Mouse (Mus musculus): ENCODE measurements around the gene Col8a2. TPM values are rescaled to one million over a fixed set of nuclear protein-coding genes. Genes with fewer than 3 reads are reported as not detected.
A peak's percentile ranks its signal among the peaks of the same experiment; 100 is the strongest.

Gene Col8a2
- polyA plus RNA-seq, 1 experiment from 2014 or later, result 1.9 TPM

DNA sequence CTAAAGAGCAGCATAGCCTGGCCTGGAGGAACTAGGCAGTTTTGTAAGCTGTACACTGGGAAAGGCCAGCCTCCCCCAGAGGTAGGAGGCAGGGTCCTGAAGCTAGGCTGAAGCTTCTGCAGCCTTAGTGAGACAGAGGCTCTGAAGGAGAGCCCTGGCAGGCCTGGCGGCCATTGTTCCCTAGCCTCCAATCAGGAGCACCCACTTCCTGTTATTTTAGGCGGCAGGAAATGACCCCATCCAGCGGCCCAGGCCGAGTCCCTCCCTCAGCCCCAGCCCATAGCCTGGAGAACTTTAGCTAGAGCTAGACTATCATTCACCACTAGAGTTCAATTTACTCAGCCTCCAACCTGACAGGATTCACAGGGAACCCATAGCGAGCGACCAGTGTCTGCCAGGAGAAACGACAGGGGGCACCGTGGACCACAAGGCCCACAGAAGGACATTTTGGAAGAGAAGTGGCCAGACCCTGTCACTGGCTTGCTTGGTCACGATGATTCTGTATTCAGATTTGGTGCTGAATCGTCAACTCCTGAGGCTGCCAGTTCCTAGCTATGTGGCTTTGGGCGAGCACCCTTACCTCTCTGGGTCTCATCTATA lies 34.8 kb upstream of the Col8a2 start:
- H3K4me2 ChIP-seq, result peak overlapping the region; percentile 3
- peak overlapping the region; percentile 2; the same call in 1 of the 2 replicates for H3K27ac ChIP-seq (ENCODE audit: low read depth, low read length)
- no peak overlapping the region for H3K4me3 ChIP-seq (ENCODE audit: low read depth, low read length)
- H3K9me3 ChIP-seq (ENCODE audit: control insufficient read depth, low read length), result no peaks in the 10 kb centered on the region
- H3K36me3 ChIP-seq (ENCODE audit: control insufficient read depth, insufficient read depth, low read length), result no peaks in the 10 kb centered on the region; the same call in 1 of the 2 replicates
- ATAC-seq (replicated peaks; ENCODE audit: low FRiP score), result no peak
- H3K27me3 ChIP-seq (replicated peaks; ENCODE audit: control insufficient read depth, insufficient read depth, low read length), result no peaks in the 10 kb centered on the region
- DNase-seq (ENCODE audit: low spot score), result no peak
- H3K4me1 ChIP-seq (replicated peaks; ENCODE audit: control insufficient read depth, insufficient read depth, low read length), result peaks cover 22% of the 10 kb centered on the region
- H3K9ac ChIP-seq (ENCODE audit: low read depth, low read length), result no peak overlapping the region
- WGBS, result 43% methylated on average over 11 of the region's 11 CpGs

DNA sequence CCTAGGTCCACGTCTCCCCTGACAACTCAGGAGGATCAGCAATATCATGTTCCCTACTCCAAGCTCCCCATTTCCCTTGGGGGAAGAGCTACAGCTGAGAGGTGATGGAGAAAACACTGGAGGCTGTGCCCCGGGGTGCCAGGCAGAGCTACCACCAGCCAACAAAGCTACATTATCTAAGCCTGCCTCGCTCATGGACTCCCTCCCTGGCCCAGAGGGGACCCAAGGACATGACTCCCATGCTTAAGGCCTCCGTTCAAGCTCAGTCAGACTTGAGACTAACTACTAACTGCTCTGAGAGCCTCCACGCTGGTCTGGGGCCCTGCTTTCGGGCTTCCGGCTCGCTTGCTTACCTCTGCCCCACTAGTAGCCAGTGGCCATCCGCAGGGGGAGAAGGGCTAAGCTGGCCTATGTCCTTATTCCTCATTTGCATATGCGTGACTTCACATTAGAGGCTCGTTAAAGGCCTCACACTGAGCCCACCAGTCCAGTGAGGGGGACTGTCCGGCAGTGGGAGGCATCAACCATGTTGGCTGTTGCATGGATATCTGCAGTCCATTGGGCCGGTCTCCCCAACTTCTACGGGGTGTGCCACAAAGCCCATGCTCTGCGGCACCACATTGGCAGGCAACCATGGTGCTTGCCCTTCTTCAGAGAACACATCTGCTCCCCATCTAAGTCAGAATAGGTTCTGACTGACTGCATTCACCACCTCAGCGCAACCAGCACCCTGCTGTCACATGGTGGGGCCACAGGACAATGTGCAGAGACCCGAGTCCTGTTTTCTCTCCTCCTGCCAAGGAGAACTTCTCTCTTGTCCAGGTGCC lies 34.0 kb upstream of the Col8a2 start:
- ATAC-seq (replicated peaks; ENCODE audit: low FRiP score), result no peak
- Histone ChIP-seq H3K27me3 (replicated peaks; ENCODE audit: control insufficient read depth, insufficient read depth, low read length) (no peaks in the 10 kb centered on the region), H3K9ac (ENCODE audit: low read depth, low read length) (no peak overlapping the region), H3K27ac (ENCODE audit: low read depth, low read length) (peak overlapping the region; percentile 22; the same call in 1 of the 2 replicates), H3K4me2 (0 out of 2 replicates have a peak overlapping the region, but pooled peaks have one; percentile 5), H3K36me3 (ENCODE audit: control insufficient read depth, insufficient read depth, low read length) (no peaks in the 10 kb centered on the region; the same call in 1 of the 2 replicates), H3K9me3 (ENCODE audit: control insufficient read depth, low read length) (no peaks in the 10 kb centered on the region), H3K4me3 (ENCODE audit: low read depth, low read length) (no peak overlapping the region), H3K4me1 (replicated peaks; ENCODE audit: control insufficient read depth, insufficient read depth, low read length) (peaks cover 29% of the 10 kb centered on the region)
- WGBS, result 80% methylated on average over 17 of the region's 17 CpGs
- DNase-seq (ENCODE audit: low spot score), result no peak

DNA sequence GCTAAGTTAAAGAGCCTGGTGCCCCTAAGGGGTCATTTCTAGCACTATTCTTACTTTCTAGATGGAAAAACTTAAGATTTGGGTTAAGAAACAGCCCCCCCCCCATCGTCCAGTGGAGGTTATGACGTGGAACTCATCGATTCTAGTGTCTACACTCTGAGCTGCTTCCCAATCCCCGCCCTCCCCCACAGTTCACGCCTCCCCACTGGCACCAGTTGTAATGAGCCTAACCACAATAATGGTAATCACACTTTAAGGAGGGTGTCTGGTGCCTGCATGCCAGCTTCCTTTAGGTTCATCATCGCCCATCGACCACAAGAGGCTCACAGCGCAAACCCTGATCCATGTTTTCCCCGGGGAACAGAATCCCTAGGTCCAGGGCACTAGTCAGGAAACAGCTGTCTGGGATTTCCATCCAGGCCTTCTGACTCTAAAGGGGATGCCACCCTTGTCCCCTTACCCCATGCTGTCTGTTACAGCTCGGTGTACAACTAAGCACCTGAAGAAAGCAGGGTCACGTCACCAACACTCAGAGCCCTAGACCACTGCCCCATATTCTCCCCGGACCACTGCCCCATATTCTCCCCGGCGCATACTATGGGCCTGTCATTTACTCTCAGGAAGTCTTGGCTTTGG lies 32.8 kb upstream of the Col8a2 start:
- DNase-seq (ENCODE audit: low spot score) (no peak), ATAC-seq (replicated peaks; ENCODE audit: low FRiP score) (no peak)
- H3K4me2 ChIP-seq, result peak overlapping the region; percentile 94
- no peaks in the 10 kb centered on the region for H3K9me3 ChIP-seq (ENCODE audit: control insufficient read depth, low read length)
- WGBS, result 74% methylated on average over 14 of the region's 14 CpGs
- H3K27me3 ChIP-seq (replicated peaks; ENCODE audit: control insufficient read depth, insufficient read depth, low read length), result no peaks in the 10 kb centered on the region
- no peak overlapping the region for H3K9ac ChIP-seq (ENCODE audit: low read depth, low read length)
- H3K4me3 ChIP-seq (ENCODE audit: low read depth, low read length), result peak overlapping the region; percentile 90
- H3K27ac ChIP-seq (ENCODE audit: low read depth, low read length), result no peak overlapping the region
- peaks cover 34% of the 10 kb centered on the region for H3K4me1 ChIP-seq (replicated peaks; ENCODE audit: control insufficient read depth, insufficient read depth, low read length)
- H3K36me3 ChIP-seq (ENCODE audit: control insufficient read depth, insufficient read depth, low read length), result no peaks in the 10 kb centered on the region; the same call in 1 of the 2 replicates

DNA sequence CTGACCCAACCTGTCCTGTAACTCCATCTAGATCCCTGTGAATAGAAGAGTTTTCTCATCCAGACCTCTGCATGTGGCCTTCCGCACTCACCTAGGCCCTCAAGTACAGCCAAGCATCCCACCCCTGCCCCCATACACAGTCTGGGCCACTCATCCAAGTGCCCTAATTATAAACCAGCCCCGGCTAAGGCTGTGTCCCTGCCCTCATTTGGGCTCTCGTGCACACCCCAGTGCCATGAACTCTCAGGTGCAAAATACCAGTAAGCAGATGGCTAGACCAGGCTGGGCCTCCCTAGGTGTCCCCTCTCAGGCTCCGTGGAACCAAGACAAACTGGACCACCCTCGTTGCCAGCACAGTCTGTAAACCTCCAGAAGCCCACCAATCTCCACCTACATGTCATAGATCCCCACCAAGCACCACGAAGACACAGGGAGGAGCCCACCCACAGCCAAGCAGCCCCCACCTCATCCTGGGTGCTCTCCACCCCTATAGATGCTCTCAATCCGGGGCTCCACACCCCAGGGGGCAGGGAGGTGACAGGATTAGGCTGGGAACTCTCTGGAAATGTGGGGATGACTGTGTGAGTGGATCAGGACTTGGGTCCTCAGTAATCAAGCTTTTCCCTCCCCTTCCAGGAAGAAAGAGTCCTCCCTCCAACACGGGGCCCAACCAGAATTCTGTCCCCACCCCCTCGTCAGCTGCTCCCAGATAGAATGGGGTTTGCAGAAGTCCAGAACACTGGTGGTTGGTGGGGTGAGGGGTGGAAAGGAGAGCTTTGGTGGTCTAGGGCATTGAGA lies 32.1 kb upstream of the Col8a2 start:
- Histone ChIP-seq H3K9ac (ENCODE audit: low read depth, low read length) (peak overlapping the region; percentile 84; the same call in 1 of the 2 replicates), H3K27ac (ENCODE audit: low read depth, low read length) (peak overlapping the region; percentile 82; the same call in 1 of the 2 replicates), H3K4me1 (replicated peaks; ENCODE audit: control insufficient read depth, insufficient read depth, low read length) (peaks cover 41% of the 10 kb centered on the region), H3K9me3 (ENCODE audit: control insufficient read depth, low read length) (no peaks in the 10 kb centered on the region), H3K36me3 (ENCODE audit: control insufficient read depth, insufficient read depth, low read length) (no peaks in the 10 kb centered on the region; the same call in 1 of the 2 replicates), H3K4me2 (peak overlapping the region; percentile 94), H3K4me3 (ENCODE audit: low read depth, low read length) (peak overlapping the region; percentile 90), H3K27me3 (replicated peaks; ENCODE audit: control insufficient read depth, insufficient read depth, low read length) (no peaks in the 10 kb centered on the region; the same call in 1 of the 2 replicates)
- DNase-seq (ENCODE audit: low spot score), result no peak
- ATAC-seq (replicated peaks; ENCODE audit: low FRiP score), result no peak
- WGBS, result 35% methylated on average over 9 of the region's 9 CpGs

DNA sequence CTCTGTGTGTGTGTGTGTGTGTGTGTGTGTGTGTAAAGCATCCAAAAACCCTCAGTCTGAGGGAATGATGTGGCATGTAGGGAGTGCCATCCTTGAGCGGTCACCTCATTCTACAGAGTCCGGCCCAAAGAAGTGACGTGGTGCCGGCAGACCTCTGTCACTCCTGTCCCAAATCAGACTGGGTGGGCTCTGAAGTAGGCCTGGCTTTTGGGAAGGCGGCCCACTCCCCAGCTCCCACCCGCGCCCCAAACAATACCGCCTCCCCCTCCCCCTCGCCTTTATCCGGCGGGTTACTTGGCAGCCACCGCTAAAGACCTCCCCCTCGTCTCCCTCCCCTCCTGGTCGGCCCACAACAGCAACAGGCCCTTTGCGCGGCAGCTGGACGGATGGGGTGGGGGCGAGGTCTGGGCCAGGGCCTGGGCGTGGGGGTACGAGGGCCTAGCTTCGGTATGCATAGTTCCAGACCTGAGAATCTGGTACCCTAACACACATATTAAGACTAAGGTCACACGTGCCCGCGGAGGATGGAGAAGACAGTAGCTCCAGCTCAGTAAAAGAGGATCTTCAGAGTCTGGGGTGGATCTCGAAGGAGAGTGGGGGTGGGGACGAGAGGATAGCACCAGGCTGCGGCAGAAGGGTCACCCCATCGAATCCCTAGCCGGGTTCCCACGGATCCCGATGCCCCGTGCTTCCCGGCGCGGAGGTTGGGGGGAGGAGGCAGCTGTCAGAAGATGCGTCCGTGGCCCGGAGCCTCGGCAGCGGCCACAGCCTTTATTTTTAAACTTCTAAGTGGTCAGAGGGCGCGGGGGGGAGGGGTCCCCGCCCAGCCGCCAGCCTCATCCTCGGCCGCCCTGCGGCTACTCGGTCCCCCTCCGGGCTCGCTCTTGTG lies 31.2 kb upstream of the Col8a2 start:
- peak; percentile 57 for DNase-seq (ENCODE audit: low spot score)
- Histone ChIP-seq H3K36me3 (ENCODE audit: control insufficient read depth, insufficient read depth, low read length) (no peaks in the 10 kb centered on the region; the same call in 1 of the 2 replicates), H3K9ac (ENCODE audit: low read depth, low read length) (peak overlapping the region; percentile 84), H3K9me3 (ENCODE audit: control insufficient read depth, low read length) (no peaks in the 10 kb centered on the region), H3K27ac (ENCODE audit: low read depth, low read length) (peak overlapping the region; percentile 82), H3K4me1 (replicated peaks; ENCODE audit: control insufficient read depth, insufficient read depth, low read length) (peaks cover 47% of the 10 kb centered on the region), H3K4me2 (peak overlapping the region; percentile 94), H3K27me3 (replicated peaks; ENCODE audit: control insufficient read depth, insufficient read depth, low read length) (no peaks in the 10 kb centered on the region; the same call in 1 of the 2 replicates), H3K4me3 (ENCODE audit: low read depth, low read length) (peak overlapping the region; percentile 90)
- peak; percentile 18 for ATAC-seq (replicated peaks; ENCODE audit: low FRiP score)
- WGBS, result 2% methylated on average over 49 of the region's 50 CpGs

DNA sequence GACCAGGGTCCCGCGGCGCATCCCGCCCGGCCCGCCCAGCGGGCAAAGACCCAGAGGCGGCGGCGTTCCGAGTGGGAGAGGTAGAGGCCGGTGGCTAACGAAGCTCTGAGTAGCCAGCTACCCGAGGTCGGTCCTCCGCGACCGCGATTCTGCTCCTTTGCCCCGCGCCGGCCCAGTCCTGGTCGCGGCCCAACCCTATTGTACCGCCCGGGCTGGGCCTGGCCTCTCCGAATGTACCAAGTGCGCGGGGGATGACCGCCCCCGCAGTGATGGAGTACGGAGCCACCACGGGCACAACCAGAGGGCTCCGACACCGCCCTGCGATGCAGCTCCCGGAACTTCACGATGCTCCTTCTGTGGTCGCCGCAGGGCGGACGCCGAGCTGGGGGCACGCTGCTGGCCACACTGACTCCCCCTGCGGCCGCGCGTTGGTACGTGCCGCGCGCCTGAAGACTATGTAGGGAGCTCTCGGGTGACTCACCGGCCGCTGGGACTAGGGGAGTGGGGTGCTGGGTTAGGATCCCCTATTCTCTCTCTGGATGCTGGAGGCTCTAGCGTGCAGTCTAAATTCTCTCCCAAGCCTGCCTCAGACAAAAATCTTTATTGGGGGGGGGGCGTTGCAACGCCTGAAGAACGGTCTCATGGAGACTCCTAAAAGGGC lies 30.3 kb upstream of the Col8a2 start, which contains the start of gene Map7d1:
Gene Map7d1, minus strand, starts transcription at position 213 of the 661 bp plus-strand sequence.
- H3K9me3 ChIP-seq (ENCODE audit: control insufficient read depth, low read length), result no peaks in the 10 kb centered on the region
- peaks cover 55% of the 10 kb centered on the region for H3K4me1 ChIP-seq (replicated peaks; ENCODE audit: control insufficient read depth, insufficient read depth, low read length)
- H3K27ac ChIP-seq (ENCODE audit: low read depth, low read length), result peak within 1 kb of the TSS; percentile 82
- no peaks in the 10 kb centered on the region; the same call in 1 of the 2 replicates for H3K27me3 ChIP-seq (replicated peaks; ENCODE audit: control insufficient read depth, insufficient read depth, low read length)
- peak within 1 kb of the TSS; percentile 90 for H3K4me3 ChIP-seq (ENCODE audit: low read depth, low read length)
- no peaks in the 10 kb centered on the region; the same call in 1 of the 2 replicates for H3K36me3 ChIP-seq (ENCODE audit: control insufficient read depth, insufficient read depth, low read length)
- WGBS, result under 1% methylated on average over 58 of the region's 59 CpGs
- H3K9ac ChIP-seq (ENCODE audit: low read depth, low read length), result peak within 1 kb of the TSS; percentile 84
- DNase-seq (ENCODE audit: low spot score) (peak; percentile 90), ATAC-seq (replicated peaks; ENCODE audit: low FRiP score) (peak; percentile 84)
- H3K4me2 ChIP-seq, result peak within 1 kb of the TSS; percentile 94
